Mouse (Mus musculus) kidney, postnatal 0 days (tissue): ENCODE results near the gene Mrpl33. TPM values are rescaled to one million over a fixed set of nuclear protein-coding genes. Genes with fewer than 3 reads are reported as not detected.

Experiments
- ATAC-seq: fragments of 200-750 bp; cut with Nextera tagmentation; replicated peaks from 2 replicates; pipeline ENCODE4 v1.8.0; 2017; ENCODE audit warnings: low read depth, moderate number of reproducible peaks, moderate TSS enrichment, moderate library complexity; ENCODE audit not compliant: low FRiP score
- DNase-seq: peaks from one replicate; pipeline ENCODE4 v3.0.0-alpha.2; 2016; ENCODE audit warnings: low spot score
- H3K27ac ChIP-seq: fragments of 300-500 bp; sonication (generic); 2 replicates; pipeline ENCODE4 v1.5.1; 2014; ENCODE audit warnings: mild to moderate bottlenecking
- H3K27me3 ChIP-seq: fragments of 300-500 bp; sonication (generic); 2 replicates; pipeline ENCODE4 v1.6.1; 2014; ENCODE audit warnings: low read length, mixed read lengths; ENCODE audit not compliant: insufficient read depth
- H3K36me3 ChIP-seq: fragments of 300-500 bp; sonication (generic); 2 replicates; pipeline ENCODE4 v1.6.1; 2014; ENCODE audit warnings: low read length, mixed read lengths; ENCODE audit not compliant: insufficient read depth
- H3K4me1 ChIP-seq: fragments of 300-500 bp; sonication (generic); replicated peaks from 2 replicates; pipeline ENCODE4 v1.6.1; 2014; ENCODE audit warnings: antibody characterized with exemption, low read length, mixed read lengths; ENCODE audit not compliant: insufficient read depth
- H3K4me2 ChIP-seq: fragments of 300-500 bp; sonication (generic); 2 replicates; pipeline ENCODE4 v1.6.1; 2014; ENCODE audit warnings: mild to moderate bottlenecking, low read length, moderate library complexity, mixed read lengths
- H3K4me3 ChIP-seq: fragments of 300-500 bp; sonication (generic); replicated peaks from 2 replicates; pipeline ENCODE4 v1.5.1; 2014; ENCODE audit warnings: low read depth, low read length
- H3K9ac ChIP-seq: fragments of 300-500 bp; sonication (generic); 2 replicates; pipeline ENCODE4 v1.6.1; 2014; ENCODE audit warnings: low read depth, low read length
- H3K9me3 ChIP-seq: fragments of 300-500 bp; sonication (generic); replicated peaks from 2 replicates; pipeline ENCODE4 v1.6.1; 2016; ENCODE audit warnings: low read length, inconsistent platforms, mixed read lengths
- CTCF ChIP-seq: IDR thresholded peaks from 2 replicates; pipeline ENCODE4 v1.5.1; 2016; ENCODE audit warnings: antibody characterized with exemption, low read depth, mild to moderate bottlenecking, moderate library complexity
- WGBS: fragments of 180-500 bp; shearing (Covaris S2); extraction: QIAGEN DNeasy Blood & Tissue Kit; methylation state at CpG from one replicate; pipeline ENCODE4 v1.1.7; 2014; 5-methylcytosine and 5-hydroxymethylcytosine counted together
- polyA plus RNA-seq: library from polyadenylated mRNA; unstranded; fragments of >200 nt; fragmentation: Nextera tagmentation; extraction: Ambion mirVana; gene quantifications from 2 replicates; pipeline ENCODE4 v1.2.1, GENCODE M21; 2015

The Mrpl33 gene
- polyA plus RNA-seq, 1 experiment from 2014 or later = 406 TPM

DNA sequence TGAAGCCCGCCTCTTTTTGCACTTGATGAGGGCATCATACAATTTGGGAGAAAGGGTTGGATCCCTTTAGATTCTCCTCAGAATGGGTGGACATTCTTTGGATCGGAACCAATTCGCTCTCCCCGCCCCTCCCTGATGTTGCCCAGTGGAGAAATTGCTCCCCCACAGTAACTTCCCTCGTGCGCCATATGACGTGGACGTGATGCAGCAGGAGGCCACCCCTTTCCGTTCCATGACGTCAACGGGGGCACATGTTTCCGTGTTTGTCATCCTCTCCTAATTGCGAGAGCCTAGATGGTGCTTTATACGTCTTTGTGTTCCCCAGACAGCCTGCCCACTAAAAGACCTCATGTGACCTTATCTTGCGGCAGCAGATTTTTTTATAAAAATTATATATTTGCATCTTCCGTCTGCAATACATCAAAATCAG lies 101.6 kb downstream of the Mrpl33 start:
- H3K9ac ChIP-seq = peak overlapping the region; percentile 86
- DNase-seq (peak; percentile 87), ATAC-seq (peak; percentile 29)
- no peak for TF ChIP-seq CTCF
- H3K4me2 ChIP-seq = peak overlapping the region; percentile 81
- H3K27ac ChIP-seq = peak overlapping the region; percentile 98
- H3K36me3 ChIP-seq = no peaks in the 10 kb centered on the region
- H3K9me3 ChIP-seq = no peaks in the 10 kb centered on the region
- H3K4me1 ChIP-seq = no peaks in the 10 kb centered on the region
- H3K27me3 ChIP-seq = no peaks in the 10 kb centered on the region
- peak overlapping the region; percentile 75 for H3K4me3 ChIP-seq
- 2% methylated on average over 16 of the region's 16 CpGs for WGBS

GRCm38 (mm10) chr5:31698931-31699330 lies 102.2 kb downstream of the Mrpl33 start:
- no peak for ATAC-seq
- Histone ChIP-seq H3K9me3 (no peaks in the 10 kb centered on the region), H3K27me3 (no peaks in the 10 kb centered on the region), H3K27ac (peak overlapping the region; percentile 98), H3K4me2 (peak overlapping the region; percentile 81), H3K9ac (peak overlapping the region; percentile 19; the same call in 1 of the 2 replicates), H3K4me3 (no peak overlapping the region), H3K36me3 (peaks cover 4% of the 10 kb centered on the region; the same call in 1 of the 2 replicates), H3K4me1 (no peaks in the 10 kb centered on the region)
- peak; percentile 37 for DNase-seq
- no peak for TF ChIP-seq CTCF
- WGBS = 30% methylated on average over 4 of the region's 4 CpGs

- Histone ChIP-seq H3K9ac (no peak overlapping the region), H3K27ac (peak overlapping the region; percentile 98; the same call in 1 of the 2 replicates), H3K4me3 (no peak overlapping the region), H3K36me3 (peaks cover 7% of the 10 kb centered on the region; the same call in 1 of the 2 replicates), H3K27me3 (no peaks in the 10 kb centered on the region), H3K9me3 (no peaks in the 10 kb centered on the region), H3K4me1 (no peaks in the 10 kb centered on the region), H3K4me2 (0 out of 2 replicates have a peak overlapping the region, but pooled peaks have one; percentile 3)
- no peak for DNase-seq
- TF ChIP-seq CTCF = no peak
- ATAC-seq = no peak
Observed at GRCm38 (mm10) chr5:31699397-31699796, 102.7 kb downstream of the Mrpl33 start.

GRCm38 (mm10) chr5:31704971-31705370 lies 108.2 kb downstream of the Mrpl33 start:
- Histone ChIP-seq H3K4me2 (no peak overlapping the region), H3K4me3 (no peak overlapping the region), H3K36me3 (peaks cover 7% of the 10 kb centered on the region; the same call in 1 of the 2 replicates), H3K9ac (no peak overlapping the region), H3K27me3 (no peaks in the 10 kb centered on the region), H3K9me3 (no peaks in the 10 kb centered on the region), H3K4me1 (no peaks in the 10 kb centered on the region), H3K27ac (no peak overlapping the region)
- WGBS = 80% methylated on average over 5 of the region's 5 CpGs
- ATAC-seq (no peak), DNase-seq (no peak)
- TF ChIP-seq CTCF = no peak

DNA sequence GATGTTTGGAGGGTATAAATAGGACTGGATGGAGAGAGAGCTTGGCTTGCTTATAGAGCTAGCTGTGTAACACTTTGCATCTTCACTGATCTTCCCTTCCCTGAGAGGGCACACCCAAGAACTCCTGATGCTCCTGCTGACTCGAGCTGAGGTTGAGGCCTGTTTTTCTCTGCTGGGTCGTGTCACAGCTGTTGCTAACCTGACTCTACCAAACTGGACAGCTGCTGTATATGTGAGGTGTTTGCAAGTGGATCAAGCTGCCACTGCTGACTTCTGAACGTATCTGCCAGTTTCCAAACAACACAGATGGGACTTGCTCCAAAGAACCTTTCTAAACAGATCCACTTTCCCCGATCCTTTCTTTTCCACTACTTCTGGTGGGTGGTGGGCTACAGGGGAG lies 110.1 kb downstream of the Mrpl33 start:
- WGBS = 77% methylated on average over 4 of the region's 4 CpGs
- H3K4me2 ChIP-seq = no peak overlapping the region
- no peak for TF ChIP-seq CTCF

GRCm38 (mm10) chr5:31709389-31709788 lies 112.7 kb downstream of the Mrpl33 start:
- Histone ChIP-seq H3K27me3 (no peaks in the 10 kb centered on the region), H3K36me3 (no peaks in the 10 kb centered on the region)
- DNase-seq = no peak

More for the DNA sequence above, 110.1 kb downstream of the Mrpl33 start:
- DNase-seq (no peak), ATAC-seq (no peak)
- Histone ChIP-seq H3K9ac (no peak overlapping the region), H3K9me3 (no peaks in the 10 kb centered on the region), H3K27ac (no peak overlapping the region), H3K36me3 (peaks cover 7% of the 10 kb centered on the region; the same call in 1 of the 2 replicates), H3K4me1 (no peaks in the 10 kb centered on the region), H3K27me3 (no peaks in the 10 kb centered on the region), H3K4me3 (no peak overlapping the region)

GRCm38 (mm10) chr5:31713280-31713711 lies 116.6 kb downstream of the Mrpl33 start:
- peak; percentile 37 for DNase-seq
- Histone ChIP-seq H3K4me2 (no peak overlapping the region), H3K4me1 (no peaks in the 10 kb centered on the region), H3K27me3 (no peaks in the 10 kb centered on the region), H3K9ac (no peak overlapping the region), H3K27ac (peak overlapping the region; percentile 85), H3K4me3 (no peak overlapping the region), H3K36me3 (no peaks in the 10 kb centered on the region), H3K9me3 (no peaks in the 10 kb centered on the region)
- 67% methylated on average over 2 of the region's 2 CpGs for WGBS
- peak; percentile 72 for ATAC-seq
- no peak for TF ChIP-seq CTCF

More at GRCm38 (mm10) chr5:31709389-31709788, 112.7 kb downstream of the Mrpl33 start:
- no peak overlapping the region for H3K4me3 ChIP-seq
- H3K4me1 ChIP-seq = no peaks in the 10 kb centered on the region
- H3K4me2 ChIP-seq = no peak overlapping the region
- H3K9me3 ChIP-seq = no peaks in the 10 kb centered on the region
- peak; percentile 40; the same call in 1 of the 2 replicates for TF ChIP-seq CTCF
- H3K27ac ChIP-seq = no peak overlapping the region
- ATAC-seq = no peak
- 89% methylated on average over 1 of the region's 1 CpGs for WGBS
- H3K9ac ChIP-seq = no peak overlapping the region
